In the genomic region with DNA sequence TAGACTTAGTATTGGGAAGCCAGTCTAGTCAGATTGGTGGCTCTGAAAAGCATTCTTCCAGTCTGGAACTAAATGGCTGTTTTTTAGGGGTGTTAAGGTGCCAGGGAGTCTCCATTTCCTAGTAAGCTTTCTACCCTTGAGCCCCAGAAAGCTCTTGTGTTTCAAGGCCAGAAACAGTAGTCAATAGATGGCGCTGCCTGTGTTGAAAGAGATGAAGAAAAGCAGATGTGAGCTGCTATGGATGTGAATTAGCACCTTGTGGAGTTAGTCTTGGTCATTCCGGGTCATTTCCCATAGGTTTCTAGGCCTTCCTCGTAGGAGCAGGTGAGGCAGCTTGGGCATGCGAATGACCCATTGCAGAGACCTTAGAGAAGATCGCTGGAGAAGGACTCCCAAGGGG, we compare ENCODE assay signal across 12 mouse cellular contexts. TPM values are rescaled to one million over a fixed set of nuclear protein-coding genes. Genes with fewer than 3 reads are reported as not detected.
DNase-seq lines count a peak whose midpoint lies in the region; ATAC-seq and TF ChIP-seq lines count a peak whose summit lies in the region.
"Had no signal": no experiment of that assay in that cellular context is flagged by ENCODE, and none has a peak within 500 bp of the region (broad histone marks: within the 10 kb centered on the region; RNA-seq: fewer than 3 reads in every experiment).

No protein-coding gene starts in this region.

- H3K79me2 ChIP-seq in MEL (ENCODE audit: control insufficient read depth, insufficient read depth, low read length, poor library complexity): peaks cover 20% of the 10 kb centered on the region

- TF ChIP-seq RAD21 in MEL (IDR thresholded peaks at IDR 0.05; ENCODE audit: low read depth, low read length): peak; percentile 5

- no peaks in the 10 kb centered on the region for H3K9me3 ChIP-seq in heart, embryonic 15.5 days (replicated peaks)
- H3K9me3 ChIP-seq in MEL (replicated peaks; ENCODE audit: insufficient read depth, low read length): no peaks in the 10 kb centered on the region
- H3K9me3 ChIP-seq: neural tube, embryonic 13.5 days had no signal

- H3K4me3 ChIP-seq in heart, embryonic 15.5 days: no peak overlapping the region
- peak overlapping the region in 1 of 2 experiments; percentile 84; a peak in 1 of 4 replicates for H3K4me3 ChIP-seq in MEL (ENCODE audit: control insufficient read depth in 1 of 2, insufficient read depth in 1 of 2, low read depth in 2 of 2, low read length in 2 of 2)
- H3K4me3 ChIP-seq: neural tube, embryonic 13.5 days had no signal

- WGBS in heart, embryonic 15.5 days: 56% methylated on average over 5 of the region's 5 CpGs

- TF ChIP-seq POLR2A in MEL (IDR thresholded peaks at IDR 0.05; ENCODE audit: control insufficient read depth in 1 of 2, insufficient read depth in 1 of 2, low read depth in 1 of 2, low read length in 2 of 2, poor library complexity in 1 of 2): no peak

- H3K4me2 ChIP-seq in heart, embryonic 15.5 days: peak overlapping the region; percentile 81; the same call in 1 of the 2 replicates

- no peak overlapping the region for H3K27ac ChIP-seq in heart, embryonic 15.5 days
- H3K27ac ChIP-seq in MEL (ENCODE audit: control insufficient read depth, low read depth, low read length): peak overlapping the region; percentile 10; the same call in 1 of the 2 replicates
- H3K27ac ChIP-seq: neural tube, embryonic 13.5 days had no signal

- no peak overlapping the region for H3K9ac ChIP-seq in heart, embryonic 15.5 days
- peak overlapping the region; percentile 23 for H3K9ac ChIP-seq in MEL (ENCODE audit: control insufficient read depth, low read depth, low read length, poor library complexity, severe bottlenecking)

- TF ChIP-seq CTCF in MEL (IDR thresholded peaks at IDR 0.05 in 2 of 3, conservative IDR thresholded peaks at IDR 0.05 in 1 of 3; ENCODE audit: control insufficient read depth in 1 of 3, insufficient read depth in 1 of 3, low read depth in 2 of 3, low read length in 3 of 3, poor library complexity in 1 of 3, severe bottlenecking in 1 of 3): peak; percentile 23 to 61 (median 30); a peak in 3 of 6 replicates

- no peak for DNase-seq in heart, postnatal 14 days
- DNase-seq in 3T3-L1 (ENCODE audit: low read depth, low spot score) (peak; percentile 63), MEL (ENCODE audit: low read depth, low spot score) (peak; percentile 64)
- DNase-seq in induced T-regulatory cell, adult 2 months (ENCODE audit: low read depth): peak; percentile 55
- no peak for DNase-seq in adrenal gland, adult (ENCODE audit: inconsistent age in 2 of 2, low spot score in 1 of 2)
- no peak for DNase-seq in right cerebral cortex, postnatal 10 days (ENCODE audit: low spot score in 2 of 2)
- DNase-seq in cerebellum, adult 18-20 months: no peak
- DNase-seq: cerebellum, adult 8-10 months; kidney, adult 18-20 months; left cerebral cortex, postnatal 4 days had no signal

- no peaks in the 10 kb centered on the region for H3K27me3 ChIP-seq in heart, embryonic 15.5 days
- no peaks in the 10 kb centered on the region for H3K27me3 ChIP-seq in MEL (ENCODE audit: control insufficient read depth in 1 of 2, insufficient read depth in 2 of 2, low read length in 2 of 2)
- H3K27me3 ChIP-seq: neural tube, embryonic 13.5 days had no signal

- no peak for TF ChIP-seq EP300 in MEL (IDR thresholded peaks at IDR 0.05; ENCODE audit: low read depth in 1 of 2, low read length in 2 of 2)

- peaks cover 17% of the 10 kb centered on the region for H3K4me1 ChIP-seq in heart, embryonic 15.5 days (replicated peaks)
- H3K4me1 ChIP-seq in MEL (ENCODE audit: control insufficient read depth in 1 of 2, insufficient read depth in 2 of 2, low read length in 2 of 2): peaks cover 8 to 19% of the 10 kb centered on the region in 2 experiments

- intact Hi-C loops in heart, postnatal 14 days (cut with DNase I): no loop called here

- H3K36me3 ChIP-seq in heart, embryonic 15.5 days: peaks cover 19% of the 10 kb centered on the region
- H3K36me3 ChIP-seq in MEL (ENCODE audit: control insufficient read depth in 1 of 2, insufficient read depth in 2 of 2, low read length in 2 of 2): peaks cover 11 to 14% of the 10 kb centered on the region in 2 experiments

- ATAC-seq in heart, embryonic 15.5 days (replicated peaks; ENCODE audit: insufficient number of reproducible peaks, insufficient read depth, low FRiP score, low read depth): no peak

TF ChIP-seq in MEL, 35 proteins besides CTCF, POLR2A, EP300 and RAD21:
- TF ChIP-seq HCFC1 (IDR thresholded peaks at IDR 0.05; ENCODE audit: low read depth, low read length) (0 out of 2 replicates have a peak, but pooled peaks have one; percentile 15), SMC3 (IDR thresholded peaks at IDR 0.05; ENCODE audit: low read depth, low read length) (peak; percentile 18; the same call in 1 of the 2 replicates), MXI1 (IDR thresholded peaks at IDR 0.05; ENCODE audit: low read depth, low read length) (no peak)
TF ChIP-seq in MEL: peak in this region for 2.

RNA-seq across cellular contexts. Expression of a gene that starts 1.9 kb away (rescaled TPM):
- 9.5 and 12.4 TPM in 2 replicates for polyA plus RNA-seq in heart, embryonic 15.5 days (2015; fragmentation: Nextera tagmentation; extraction: Ambion mirVana)
- total RNA-seq in heart, postnatal 14 days (2021): 1 to 10 TPM; 1.2 to 2.0 TPM
- 26.9 and 27.2 TPM in 2 replicates for total RNA-seq in MEL (2012; rRNA removed)
- polyA plus RNA-seq in MEL (2012; ENCODE audit: insufficient read depth in 1 of 2, insufficient read length in 2 of 2, low read depth in 1 of 2, low replicate concordance in 2 of 2, missing spikeins in 1 of 2): 10 to 100 TPM in 1 of 2 experiments, not detected in 1; 32.7 TPM

RNA-seq across cellular contexts. Expression of a gene that starts 13.9 kb away (rescaled TPM):
- polyA plus RNA-seq in heart, embryonic 15.5 days (2015; fragmentation: Nextera tagmentation; extraction: Ambion mirVana): 25.5 and 31.0 TPM in 2 replicates
- total RNA-seq in heart, postnatal 14 days (2021): 10 to 100 TPM; 22.4 to 22.5 TPM
- total RNA-seq in MEL (2012; rRNA removed): 37.0 and 37.8 TPM in 2 replicates
- polyA plus RNA-seq in MEL (2012; ENCODE audit: insufficient read depth in 1 of 2, insufficient read length in 2 of 2, low read depth in 1 of 2, low replicate concordance in 2 of 2, missing spikeins in 1 of 2): 10 to 100 TPM in 1 of 2 experiments, not detected in 1; 58.6 TPM

RNA-seq across cellular contexts. Expression of a gene that starts 23.9 kb away (rescaled TPM):
- 565 and 672 TPM in 2 replicates for polyA plus RNA-seq in heart, embryonic 15.5 days (2015; fragmentation: Nextera tagmentation; extraction: Ambion mirVana)
- 1,000 to 10,000 TPM; 1,081 to 1,118 TPM for total RNA-seq in heart, postnatal 14 days (2021)
- total RNA-seq in MEL (2012; rRNA removed): 150 and 169 TPM in 2 replicates
- polyA plus RNA-seq in MEL (2012; ENCODE audit: insufficient read depth in 1 of 2, insufficient read length in 2 of 2, low read depth in 1 of 2, low replicate concordance in 2 of 2, missing spikeins in 1 of 2): 100 to 1,000 TPM in 1 of 2 experiments, not detected in 1; 178 TPM

RNA-seq across cellular contexts. Expression of a gene that starts 48.3 kb away (rescaled TPM):
- 19.1 and 20.7 TPM in 2 replicates for polyA plus RNA-seq in heart, embryonic 15.5 days (2015; fragmentation: Nextera tagmentation; extraction: Ambion mirVana)
- total RNA-seq in heart, postnatal 14 days (2021): 10 to 100 TPM; 15.2 to 15.7 TPM
- total RNA-seq in MEL (2012; rRNA removed): 9.6 and 10.0 TPM in 2 replicates
- 10 to 100 TPM in 1 of 2 experiments, not detected in 1; 13.3 TPM for polyA plus RNA-seq in MEL (2012; ENCODE audit: insufficient read depth in 1 of 2, insufficient read length in 2 of 2, low read depth in 1 of 2, low replicate concordance in 2 of 2, missing spikeins in 1 of 2)

Comparison
In these comparisons a context has a peak if more than half of its experiments do, and no peak if none do; other contexts are left out.
1. DNase-seq: peak in 3T3-L1 (single experiment), MEL (single experiment) and induced T-regulatory cell, adult 2 months (single experiment); none in heart, postnatal 14 days (0 of 2), adrenal gland, adult (0 of 2), right cerebral cortex, postnatal 10 days (0 of 2) and cerebellum, adult 18-20 months (0 of 2).